Mouse (Mus musculus) stomach, embryonic 16.5 days (tissue): ENCODE measurements around the gene Hist1h2ae. TPM values are rescaled to one million over a fixed set of nuclear protein-coding genes. Genes with fewer than 3 reads are reported as not detected.
A peak's percentile ranks its signal among the peaks of the same experiment; 100 is the strongest.
"Not testable (repeated sequence)": the region's sequence is repeated elsewhere in the genome, so short reads cannot be mapped to it uniquely, and the experiment has no call there.

Experiments
- ATAC-seq: fragments of 200-750 bp; cut with Nextera tagmentation; 2 replicates; pipeline ENCODE4 v1.8.0; 2017; ENCODE audit warnings: moderate number of reproducible peaks, moderate TSS enrichment; ENCODE audit not compliant: insufficient read depth, low FRiP score
- H3K27ac ChIP-seq: fragments of 300-500 bp; sonication (generic); 2 replicates; pipeline ENCODE4 v1.5.1; 2014; ENCODE audit warnings: low read length
- H3K27me3 ChIP-seq: fragments of 300-500 bp; sonication (generic); 2 replicates; pipeline ENCODE4 v1.6.1; 2014; ENCODE audit warnings: low read length, control low read depth, mixed read lengths; ENCODE audit not compliant: control insufficient read depth, insufficient read depth
- H3K36me3 ChIP-seq: fragments of 300-500 bp; sonication (generic); 2 replicates; pipeline ENCODE4 v1.6.1; 2014; ENCODE audit warnings: low read length; ENCODE audit not compliant: control insufficient read depth, insufficient read depth
- H3K4me1 ChIP-seq: fragments of 300-500 bp; sonication (generic); 2 replicates; pipeline ENCODE4 v1.6.1; 2014; ENCODE audit warnings: low read length, control low read depth, mixed read lengths; ENCODE audit not compliant: control insufficient read depth, insufficient read depth
- H3K4me2 ChIP-seq: fragments of 300-500 bp; sonication (generic); 2 replicates; pipeline ENCODE4 v1.6.1; 2014; ENCODE audit warnings: low read depth, low read length, mixed read lengths
- H3K4me3 ChIP-seq: fragments of 300-500 bp; sonication (generic); replicated peaks from 2 replicates; pipeline ENCODE4 v1.5.1; 2014; ENCODE audit warnings: mild to moderate bottlenecking, low read length
- H3K9ac ChIP-seq: fragments of 300-500 bp; sonication (generic); 2 replicates; pipeline ENCODE4 v1.6.1; 2014; ENCODE audit warnings: low read length
- H3K9me3 ChIP-seq: fragments of 300-500 bp; sonication (generic); replicated peaks from 2 replicates; pipeline ENCODE4 v1.6.1; 2016; ENCODE audit warnings: low read length, control low read depth; ENCODE audit not compliant: control insufficient read depth
- WGBS: fragments of 180-500 bp; shearing (Covaris S2); extraction: QIAGEN DNeasy Blood & Tissue Kit; methylation state at CpG from one replicate; pipeline ENCODE4 v1.1.7; 2014; 5-methylcytosine and 5-hydroxymethylcytosine counted together
- polyA plus RNA-seq: library from polyadenylated mRNA; unstranded; fragments of >200 nt; fragmentation: Nextera tagmentation; extraction: Ambion mirVana; gene quantifications from 2 replicates; pipeline ENCODE4 v1.2.1, GENCODE M21; 2015

The Hist1h2ae gene
- polyA plus RNA-seq, 1 experiment from 2014 or later: 56.1 TPM

DNA sequence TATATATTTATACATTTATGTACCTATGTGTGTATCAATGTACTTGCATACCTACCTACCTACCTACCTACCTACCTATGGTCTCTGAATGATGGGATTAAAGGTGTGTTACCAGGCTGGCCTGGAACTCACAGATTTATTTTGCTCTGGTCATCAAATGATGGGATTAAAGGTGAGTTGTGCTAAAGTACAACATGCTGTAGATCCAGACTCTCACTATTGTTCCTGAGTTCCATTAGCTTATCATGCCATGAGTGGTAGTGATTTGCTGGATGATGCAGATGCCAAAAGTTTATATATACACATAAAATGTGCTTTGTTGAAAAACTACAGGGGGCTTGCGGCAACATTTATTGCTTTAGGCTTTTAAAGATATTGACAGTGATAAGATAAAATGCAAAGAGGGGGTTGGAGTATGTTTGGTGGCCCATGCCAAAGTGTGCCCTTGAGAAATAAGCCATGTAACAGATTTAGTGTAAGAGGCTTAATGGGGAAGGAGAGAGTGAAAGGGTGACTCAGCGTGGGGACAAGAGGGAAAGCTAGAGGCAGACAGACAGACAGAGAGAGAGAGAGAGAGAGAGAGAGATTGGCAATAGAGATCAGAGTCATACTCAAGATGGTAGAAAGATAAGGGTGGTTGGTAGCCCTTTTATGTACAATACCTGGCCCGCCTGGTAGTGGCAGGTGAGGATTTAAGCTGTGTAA lies 33.9 kb downstream of the Hist1h2ae start:
- Histone ChIP-seq H3K36me3 (no peaks in the 10 kb centered on the region), H3K4me2 (peak overlapping the region; percentile 56), H3K4me1 (peaks cover 30% of the 10 kb centered on the region), H3K9ac (peak overlapping the region; percentile 18; the same call in 1 of the 2 replicates), H3K27me3 (no peaks in the 10 kb centered on the region), H3K27ac (no peak overlapping the region; the same call in 1 of the 2 replicates), H3K9me3 (no peaks in the 10 kb centered on the region), H3K4me3 (peak overlapping the region; percentile 26)
- WGBS: 67% methylated on average over 3 of the region's 3 CpGs
- ATAC-seq: no peak

DNA sequence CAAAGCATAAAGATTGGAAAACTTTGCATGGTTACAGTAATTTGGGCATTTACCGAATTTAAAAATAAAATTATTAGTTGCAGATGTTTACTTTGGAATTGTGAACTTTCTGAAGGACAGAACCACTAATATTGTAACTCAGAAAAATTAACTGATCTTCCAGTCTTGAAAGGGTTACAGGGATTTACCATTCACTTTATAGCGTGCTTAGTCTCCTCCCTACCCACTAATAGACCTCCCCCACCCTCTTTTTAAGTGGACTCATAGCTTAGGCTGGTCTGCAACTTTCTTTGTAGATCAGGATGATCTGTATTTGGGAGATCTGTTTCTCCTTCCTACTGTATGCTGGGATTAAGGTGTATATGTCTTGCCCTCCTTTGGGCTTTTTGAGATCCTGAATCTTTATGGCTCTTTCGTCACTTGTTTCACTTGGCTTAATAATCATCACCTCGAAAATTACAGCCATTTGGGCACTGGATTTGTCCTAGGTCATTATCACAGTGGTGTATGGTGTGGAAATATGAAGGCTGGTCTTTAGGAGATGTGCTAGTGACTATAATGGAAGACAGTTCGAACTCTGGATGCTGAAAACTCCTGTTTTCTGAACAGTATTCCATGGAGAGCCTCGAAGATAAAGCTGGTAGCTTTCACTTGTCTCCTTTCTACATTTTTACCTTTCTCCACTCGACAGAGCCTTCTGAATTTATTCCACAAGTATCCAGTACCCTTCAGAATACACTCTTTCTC lies 34.8 kb downstream of the Hist1h2ae start:
- Histone ChIP-seq H3K4me1 (peaks cover 30% of the 10 kb centered on the region), H3K36me3 (no peaks in the 10 kb centered on the region), H3K4me2 (peak overlapping the region; percentile 56), H3K9ac (peak overlapping the region; percentile 55), H3K27ac (peak overlapping the region; percentile 73), H3K9me3 (no peaks in the 10 kb centered on the region), H3K4me3 (peak overlapping the region; percentile 60), H3K27me3 (no peaks in the 10 kb centered on the region)
- no peak for ATAC-seq
- 15% methylated on average over 7 of the region's 7 CpGs for whole genome bisulfite sequencing

DNA sequence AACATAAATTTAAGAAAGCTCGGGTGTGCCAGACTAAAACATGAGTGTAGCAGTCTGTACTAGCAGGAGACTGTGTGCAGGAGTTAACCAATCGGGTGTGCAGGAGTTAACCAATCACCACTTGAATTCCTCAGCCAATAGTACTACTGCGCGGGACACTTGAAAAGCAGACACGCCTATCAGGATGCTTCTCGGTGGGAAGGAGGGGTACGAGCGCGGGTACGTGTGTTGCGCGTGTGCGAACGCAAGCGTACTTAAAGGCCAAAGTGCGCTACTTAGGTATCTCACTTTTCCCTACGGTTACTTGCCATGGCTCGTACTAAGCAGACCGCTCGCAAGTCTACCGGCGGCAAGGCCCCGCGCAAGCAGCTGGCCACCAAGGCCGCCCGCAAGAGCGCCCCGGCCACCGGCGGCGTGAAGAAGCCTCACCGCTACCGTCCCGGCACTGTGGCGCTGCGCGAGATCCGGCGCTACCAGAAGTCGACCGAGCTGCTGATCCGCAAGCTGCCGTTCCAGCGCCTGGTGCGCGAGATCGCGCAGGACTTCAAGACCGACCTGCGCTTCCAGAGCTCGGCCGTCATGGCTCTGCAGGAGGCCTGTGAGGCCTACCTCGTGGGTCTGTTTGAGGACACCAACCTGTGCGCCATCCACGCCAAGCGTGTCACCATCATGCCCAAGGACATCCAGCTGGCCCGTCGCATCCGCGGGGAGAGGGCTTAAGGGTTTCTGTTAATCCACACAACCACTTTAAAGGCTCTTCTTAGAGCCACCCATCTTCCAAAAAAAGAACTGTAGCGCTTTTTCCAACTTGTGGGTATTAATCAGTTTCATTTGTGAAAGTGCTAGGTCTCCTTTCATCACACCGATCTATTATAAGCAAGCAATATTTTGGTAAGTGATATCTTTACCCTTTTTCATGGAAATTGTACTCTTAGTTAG lies 35.6 kb downstream of the Hist1h2ae start, which contains the start of gene Hist1h3g:
TSS of gene Hist1h3g (plus strand) at position 286 of the 939 bp plus-strand sequence.
- Histone ChIP-seq H3K4me2 (peak within 1 kb of the TSS; percentile 56), H3K27ac (peak within 1 kb of the TSS; percentile 80), H3K4me3 (peak within 1 kb of the TSS; percentile 60), H3K4me1 (peaks cover 30% of the 10 kb centered on the region), H3K9ac (peak within 1 kb of the TSS; percentile 70)
- H3K27me3 ChIP-seq, H3K9me3 ChIP-seq, H3K36me3 ChIP-seq: not testable (repeated sequence)
- 1% methylated on average over 48 of the region's 62 CpGs for WGBS
- ATAC-seq: peak; percentile 91

DNA sequence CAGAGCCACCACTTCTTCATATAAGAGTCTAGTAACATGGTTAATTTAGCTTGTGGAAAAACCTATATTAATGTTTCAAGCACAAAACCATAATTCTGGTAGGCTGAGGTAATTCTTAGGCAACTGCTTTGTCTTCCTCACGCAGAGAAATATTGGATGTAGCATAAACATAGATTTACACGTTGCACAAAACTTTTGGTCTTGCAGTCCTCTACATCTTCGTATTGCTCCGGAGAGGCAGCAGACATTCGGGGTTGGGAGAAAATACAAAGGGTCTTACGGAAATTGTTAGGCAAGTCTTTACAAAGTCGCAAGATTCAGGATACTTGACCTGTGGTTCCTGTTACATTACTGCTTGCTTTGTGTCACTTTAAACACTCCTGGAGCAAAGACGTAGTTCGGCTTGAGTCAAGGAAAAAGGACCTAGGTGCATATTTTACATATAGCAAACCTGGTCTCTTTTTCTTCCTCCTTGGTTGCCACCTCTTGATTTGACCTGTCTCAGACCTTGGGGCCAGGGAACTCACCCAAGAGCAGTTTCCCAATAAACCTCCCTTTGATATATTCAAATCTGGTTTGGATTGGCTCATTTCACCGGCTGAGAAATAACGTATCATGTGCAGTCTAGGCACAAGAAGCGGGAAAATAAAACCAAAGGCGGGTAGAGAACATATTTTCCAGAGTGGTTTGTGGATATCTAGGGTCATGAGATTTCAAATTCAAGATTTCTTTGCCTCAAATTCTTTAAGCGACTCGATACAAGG lies 36.5 kb downstream of the Hist1h2ae start:
- under 1% methylated on average over 15 of the region's 15 CpGs for WGBS
- H3K4me3 ChIP-seq: peak overlapping the region; percentile 60
- peak overlapping the region; percentile 56 for H3K4me2 ChIP-seq
- H3K9ac ChIP-seq: peak overlapping the region; percentile 64
- peak overlapping the region; percentile 80 for H3K27ac ChIP-seq
- H3K4me1 ChIP-seq: peaks cover 30% of the 10 kb centered on the region
- H3K36me3 ChIP-seq: no peaks in the 10 kb centered on the region
- no peak for ATAC-seq
- no peaks in the 10 kb centered on the region for H3K9me3 ChIP-seq
- no peaks in the 10 kb centered on the region for H3K27me3 ChIP-seq

DNA sequence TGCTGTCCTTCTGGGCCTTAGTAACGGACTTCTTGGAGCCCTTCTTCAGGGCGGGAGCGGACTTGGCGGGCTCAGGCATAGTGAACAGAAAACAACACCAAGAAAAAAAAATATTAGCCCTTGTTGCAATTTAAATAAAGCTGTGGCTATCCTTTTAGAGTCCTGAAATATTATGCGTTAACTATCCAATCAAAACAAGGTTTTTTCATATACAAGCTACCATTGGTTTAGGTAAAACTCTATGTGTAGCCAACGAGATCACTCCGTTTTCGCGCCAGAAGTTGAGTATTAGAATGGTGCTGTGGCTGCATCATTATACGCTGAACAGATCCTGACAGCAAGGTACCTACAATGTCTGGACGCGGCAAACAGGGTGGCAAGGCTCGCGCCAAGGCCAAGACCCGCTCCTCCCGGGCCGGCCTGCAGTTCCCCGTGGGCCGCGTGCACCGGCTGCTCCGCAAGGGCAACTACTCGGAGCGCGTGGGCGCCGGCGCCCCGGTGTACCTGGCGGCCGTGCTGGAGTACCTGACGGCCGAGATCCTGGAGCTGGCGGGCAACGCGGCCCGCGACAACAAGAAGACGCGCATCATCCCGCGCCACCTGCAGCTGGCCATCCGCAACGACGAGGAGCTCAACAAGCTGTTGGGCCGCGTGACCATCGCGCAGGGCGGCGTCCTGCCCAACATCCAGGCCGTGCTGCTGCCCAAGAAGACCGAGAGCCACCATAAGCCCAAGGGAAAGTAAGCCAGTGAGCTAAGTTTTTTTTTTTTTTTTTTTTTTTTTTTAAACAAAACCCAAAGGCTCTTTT lies 37.3 kb downstream of the Hist1h2ae start, which contains the start of gene Hist1h2af:
TSS of gene Hist1h2af (plus strand) at position 347 of the 808 bp plus-strand sequence.
- peak within 1 kb of the TSS; percentile 60 for H3K4me3 ChIP-seq
- H3K4me2 ChIP-seq: peak within 1 kb of the TSS; percentile 56
- peak; percentile 51 for ATAC-seq
- peaks cover 34% of the 10 kb centered on the region for H3K4me1 ChIP-seq
- WGBS: under 1% methylated on average over 22 of the region's 53 CpGs
- H3K9me3 ChIP-seq, H3K36me3 ChIP-seq, H3K27me3 ChIP-seq: not testable (repeated sequence)
- peak within 1 kb of the TSS; percentile 69 for H3K9ac ChIP-seq
- peak within 1 kb of the TSS; percentile 98 for H3K27ac ChIP-seq

DNA sequence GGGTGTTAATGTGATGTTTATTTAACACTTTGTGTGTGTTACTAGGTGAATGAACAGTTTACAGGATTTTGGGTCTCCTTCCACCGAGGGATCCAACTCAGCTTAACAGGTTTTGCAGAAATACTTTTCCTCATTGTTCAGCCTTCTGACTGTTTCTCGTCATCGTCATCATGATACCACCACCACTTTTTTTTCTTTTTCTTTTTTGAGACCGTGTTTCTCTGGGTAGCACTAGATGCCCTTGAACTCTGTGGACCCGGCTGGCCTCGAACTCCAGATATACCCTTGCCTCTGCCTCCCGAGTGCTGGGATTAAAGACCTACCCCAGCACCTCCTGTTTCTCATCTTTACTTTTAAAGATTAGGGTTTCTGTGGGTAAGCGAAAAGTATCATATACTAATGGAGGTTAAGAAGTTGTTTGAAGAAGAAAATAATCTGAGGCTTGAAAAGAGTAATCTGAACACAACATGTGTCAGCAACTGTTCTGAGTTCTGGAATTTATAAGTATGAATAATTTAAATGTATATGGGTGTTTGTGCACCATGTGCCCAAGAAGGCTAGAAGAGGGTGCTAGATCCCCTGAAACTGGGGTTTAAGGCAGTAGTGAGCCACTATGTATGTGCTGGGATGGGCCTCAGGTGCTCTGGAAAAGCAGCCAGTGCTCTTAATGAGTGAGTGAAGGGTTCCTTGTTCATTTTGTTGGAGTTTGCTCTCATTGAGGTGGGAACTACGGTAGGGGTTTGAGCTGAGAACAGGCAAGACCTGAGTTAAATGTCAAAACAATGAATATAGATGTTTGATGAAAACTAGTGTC lies 38.6 kb downstream of the Hist1h2ae start:
- Histone ChIP-seq H3K27ac (peak overlapping the region; percentile 98), H3K9me3 (no peaks in the 10 kb centered on the region), H3K9ac (peak overlapping the region; percentile 69), H3K4me3 (peak overlapping the region; percentile 60), H3K4me1 (peaks cover 34% of the 10 kb centered on the region), H3K36me3 (no peaks in the 10 kb centered on the region), H3K4me2 (peak overlapping the region; percentile 56), H3K27me3 (no peaks in the 10 kb centered on the region)
- no peak for ATAC-seq
- WGBS: 14% methylated on average over 9 of the region's 9 CpGs
